Mouse (Mus musculus) hindbrain, embryonic 14.5 days (tissue): ENCODE results near the gene Ptpro. TPM values are rescaled to one million over a fixed set of nuclear protein-coding genes. Genes with fewer than 3 reads are reported as not detected.

Experiments
- ATAC-seq: fragments of 200-750 bp; cut with Nextera tagmentation; 2 replicates; pipeline ENCODE4 v1.8.0; 2017; ENCODE audit warnings: moderate number of reproducible peaks, mild to moderate bottlenecking, moderate TSS enrichment, moderate library complexity; ENCODE audit not compliant: low FRiP score
- DNase-seq: peaks from one replicate; pipeline ENCODE4 v3.0.0-alpha.2; 2015; ENCODE audit warnings: low spot score
- H3K27ac ChIP-seq: fragments of 300-500 bp; sonication (generic); 2 replicates; pipeline ENCODE4 v1.5.1; 2014; ENCODE audit warnings: mild to moderate bottlenecking, moderate library complexity
- H3K27me3 ChIP-seq: fragments of 300-500 bp; sonication (generic); 2 replicates; pipeline ENCODE4 v1.6.1; 2014; ENCODE audit warnings: mild to moderate bottlenecking, low read length, mixed read lengths; ENCODE audit not compliant: control insufficient read depth, insufficient read depth
- H3K36me3 ChIP-seq: fragments of 300-500 bp; sonication (generic); replicated peaks from 2 replicates; pipeline ENCODE4 v1.6.1; 2014; ENCODE audit not compliant: control insufficient read depth, insufficient read depth
- H3K4me1 ChIP-seq: fragments of 300-500 bp; sonication (generic); replicated peaks from 2 replicates; pipeline ENCODE4 v1.6.1; 2014; ENCODE audit warnings: antibody characterized with exemption, low read length, mixed read lengths; ENCODE audit not compliant: control insufficient read depth, insufficient read depth
- H3K4me2 ChIP-seq: fragments of 300-500 bp; sonication (generic); replicated peaks from 2 replicates; pipeline ENCODE4 v1.6.1; 2014; ENCODE audit warnings: mild to moderate bottlenecking, moderate library complexity
- H3K4me3 ChIP-seq: fragments of 300-500 bp; sonication (generic); replicated peaks from 2 replicates; pipeline ENCODE4 v1.5.1; 2014; ENCODE audit warnings: mild to moderate bottlenecking, low read length
- H3K9ac ChIP-seq: fragments of 300-500 bp; sonication (generic); 2 replicates; pipeline ENCODE4 v1.6.1; 2014
- H3K9me3 ChIP-seq: fragments of 300-500 bp; sonication (generic); 2 replicates; pipeline ENCODE4 v1.6.1; 2016; ENCODE audit warnings: low read length; ENCODE audit not compliant: control insufficient read depth
- WGBS: fragments of 180-500 bp; shearing (Covaris S2); extraction: QIAGEN DNeasy Blood & Tissue Kit; methylation state at CpG from one replicate; pipeline ENCODE4 v1.1.7; 2014; 5-methylcytosine and 5-hydroxymethylcytosine counted together
- polyA plus RNA-seq: library from polyadenylated mRNA; unstranded; fragments of >200 nt; fragmentation: Nextera tagmentation; extraction: Ambion mirVana; gene quantifications from 2 replicates; pipeline ENCODE4 v1.2.1, GENCODE M21; 2014

Ptpro gene
- polyA plus RNA-seq, 1 experiment from 2014 or later = 54.6 TPM

DNA sequence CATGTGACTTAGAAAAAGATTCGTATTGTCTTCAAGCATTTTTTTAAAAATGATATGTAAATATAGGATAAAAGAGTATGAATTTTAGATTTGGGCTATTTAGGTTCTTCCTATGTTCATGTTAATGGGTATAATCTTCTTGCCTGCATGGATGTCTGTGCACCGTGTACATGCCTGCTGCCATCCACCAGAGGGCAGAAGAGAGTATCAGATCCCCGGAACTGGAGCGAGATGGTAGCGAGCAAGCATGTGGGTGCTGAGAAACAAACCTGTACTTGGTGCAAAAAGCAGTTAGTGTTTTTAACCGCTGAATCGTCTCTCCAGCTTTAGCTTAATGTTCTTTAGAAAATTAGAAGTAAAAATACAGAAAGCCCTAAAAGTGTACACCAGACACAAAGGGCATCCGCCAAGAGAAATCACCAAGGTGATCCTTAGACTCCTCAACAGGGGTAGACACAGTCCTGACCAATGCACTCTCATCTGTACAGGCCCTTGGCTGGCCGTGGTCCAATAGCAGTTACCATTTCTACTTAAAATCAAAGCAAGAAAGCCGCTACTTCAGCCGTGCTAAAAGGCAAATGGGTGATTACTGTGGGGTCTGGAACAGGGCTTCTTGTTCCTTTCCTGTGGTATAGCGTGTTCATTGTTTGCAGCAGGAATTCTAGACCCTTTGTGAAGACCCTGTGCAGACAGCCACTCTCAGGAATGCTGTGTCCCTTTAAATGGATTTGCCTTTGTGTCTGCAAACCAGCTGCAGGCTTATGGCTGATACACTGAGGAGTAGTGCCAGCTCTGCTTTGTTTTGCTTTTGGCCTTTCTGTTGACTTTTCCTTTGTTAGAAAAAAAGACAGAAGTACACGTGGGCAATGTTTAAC lies 162.6 kb downstream of the Ptpro start:
- no peaks in the 10 kb centered on the region for H3K27me3 ChIP-seq
- no peak overlapping the region for H3K9ac ChIP-seq
- H3K9me3 ChIP-seq = no peaks in the 10 kb centered on the region
- 51% methylated on average over 13 of the region's 13 CpGs for WGBS
- no peak overlapping the region for H3K4me2 ChIP-seq
- no peaks in the 10 kb centered on the region for H3K36me3 ChIP-seq
- H3K4me1 ChIP-seq = no peaks in the 10 kb centered on the region
- ATAC-seq (no peak), DNase-seq (peak; percentile 67)
- no peak overlapping the region for H3K27ac ChIP-seq
- H3K4me3 ChIP-seq = no peak overlapping the region

GRCm38 (mm10) chr6:137422777-137423176 lies 170.7 kb downstream of the Ptpro start:
- ATAC-seq = no peak
- no peak overlapping the region for H3K4me2 ChIP-seq
- no peak overlapping the region for H3K27ac ChIP-seq
- no peaks in the 10 kb centered on the region for H3K27me3 ChIP-seq
- no peak for DNase-seq
- no peaks in the 10 kb centered on the region for H3K4me1 ChIP-seq
- H3K9me3 ChIP-seq = no peaks in the 10 kb centered on the region
- peaks cover 6% of the 10 kb centered on the region for H3K36me3 ChIP-seq
- H3K9ac ChIP-seq = no peak overlapping the region
- no peak overlapping the region for H3K4me3 ChIP-seq
- 97% methylated on average over 4 of the region's 4 CpGs for WGBS

GRCm38 (mm10) chr6:137423830-137424229 lies 171.7 kb downstream of the Ptpro start:
- Histone ChIP-seq H3K4me3 (no peak overlapping the region), H3K4me1 (no peaks in the 10 kb centered on the region), H3K27me3 (no peaks in the 10 kb centered on the region), H3K9ac (no peak overlapping the region), H3K4me2 (no peak overlapping the region), H3K9me3 (no peaks in the 10 kb centered on the region), H3K27ac (no peak overlapping the region), H3K36me3 (peaks cover 6% of the 10 kb centered on the region)
- ATAC-seq (no peak), DNase-seq (no peak)
- 77% methylated on average over 10 of the region's 10 CpGs for WGBS

- H3K9ac ChIP-seq = no peak overlapping the region
- no peaks in the 10 kb centered on the region for H3K9me3 ChIP-seq
- H3K36me3 ChIP-seq = peaks cover 6% of the 10 kb centered on the region
- no peak overlapping the region for H3K4me2 ChIP-seq
- ATAC-seq (no peak), DNase-seq (no peak)
- H3K27ac ChIP-seq = no peak overlapping the region
- 70% methylated on average over 14 of the region's 14 CpGs for WGBS
- H3K27me3 ChIP-seq = no peaks in the 10 kb centered on the region
- no peak overlapping the region for H3K4me3 ChIP-seq
- no peaks in the 10 kb centered on the region for H3K4me1 ChIP-seq
Observed at GRCm38 (mm10) chr6:137425500-137426432, 173.6 kb downstream of the Ptpro start.

DNA sequence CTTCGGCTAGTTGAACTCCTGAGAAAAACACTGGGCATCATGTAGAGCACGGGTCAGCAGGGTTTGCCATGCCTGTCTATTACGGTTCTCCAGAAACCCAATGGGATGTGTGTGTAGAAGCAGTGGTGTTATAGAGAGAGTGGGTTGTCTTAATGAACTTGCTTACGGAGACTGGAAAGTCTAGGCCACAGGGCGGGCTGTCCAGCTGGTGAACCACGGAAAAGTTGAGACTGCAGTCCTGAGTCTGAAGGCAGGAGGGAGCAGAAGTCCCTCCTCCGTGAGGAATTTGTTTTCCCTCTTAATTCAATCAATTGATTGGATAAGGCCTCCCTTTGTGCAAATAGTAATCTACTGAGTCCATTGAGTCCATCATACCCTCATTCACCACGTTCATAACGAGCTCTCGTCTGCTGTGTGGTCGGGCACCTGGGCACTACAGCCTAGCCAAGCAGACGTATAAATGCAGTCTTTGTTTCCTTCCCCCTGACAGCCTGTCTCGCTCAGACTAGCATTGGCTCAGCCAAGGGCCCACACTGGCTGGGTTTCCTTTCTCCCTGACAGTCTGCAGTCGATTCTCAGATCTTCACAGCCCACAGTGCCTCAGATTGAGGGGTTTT lies 181.5 kb downstream of the Ptpro start:
- Histone ChIP-seq H3K4me3 (no peak overlapping the region), H3K9me3 (no peaks in the 10 kb centered on the region), H3K27ac (peak overlapping the region; percentile 0; the same call in 1 of the 2 replicates), H3K9ac (no peak overlapping the region), H3K36me3 (no peaks in the 10 kb centered on the region; the same call in 1 of the 2 replicates), H3K4me2 (no peak overlapping the region), H3K27me3 (no peaks in the 10 kb centered on the region), H3K4me1 (0 out of 2 replicates have a peak, but pooled peaks cover 12% of the 10 kb centered on the region)
- WGBS = 47% methylated on average over 14 of the region's 14 CpGs
- ATAC-seq (peak; percentile 71), DNase-seq (no peak)

DNA sequence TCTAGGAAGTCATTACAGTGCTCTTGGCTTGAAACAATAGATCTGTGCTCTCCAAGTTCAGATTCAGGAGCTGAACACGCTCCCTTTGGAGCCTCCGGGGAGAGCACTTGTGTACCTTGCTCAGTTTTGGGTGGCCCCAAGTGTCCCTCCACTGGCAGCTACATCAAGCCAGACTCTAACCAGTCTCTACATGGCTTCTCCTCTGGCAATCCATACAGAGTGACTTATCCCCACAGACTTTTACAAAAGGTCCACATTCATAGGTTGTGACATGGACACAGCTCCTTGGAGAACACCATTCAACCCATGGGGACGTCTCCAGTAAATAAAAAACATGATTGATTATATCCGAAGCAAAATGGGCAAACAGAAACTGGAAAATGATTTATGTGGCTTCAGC lies 185.4 kb downstream of the Ptpro start:
- no peaks in the 10 kb centered on the region for H3K9me3 ChIP-seq
- no peak overlapping the region for H3K4me2 ChIP-seq
- DNase-seq (no peak), ATAC-seq (no peak)
- no peak overlapping the region for H3K9ac ChIP-seq
- H3K4me1 ChIP-seq = 0 out of 2 replicates have a peak, but pooled peaks cover 12% of the 10 kb centered on the region
- no peak overlapping the region for H3K27ac ChIP-seq
- H3K36me3 ChIP-seq = 0 out of 2 replicates have a peak, but pooled peaks cover 1% of the 10 kb centered on the region
- no peak overlapping the region for H3K4me3 ChIP-seq
- 41% methylated on average over 4 of the region's 4 CpGs for whole genome bisulfite sequencing
- H3K27me3 ChIP-seq = no peaks in the 10 kb centered on the region

DNA sequence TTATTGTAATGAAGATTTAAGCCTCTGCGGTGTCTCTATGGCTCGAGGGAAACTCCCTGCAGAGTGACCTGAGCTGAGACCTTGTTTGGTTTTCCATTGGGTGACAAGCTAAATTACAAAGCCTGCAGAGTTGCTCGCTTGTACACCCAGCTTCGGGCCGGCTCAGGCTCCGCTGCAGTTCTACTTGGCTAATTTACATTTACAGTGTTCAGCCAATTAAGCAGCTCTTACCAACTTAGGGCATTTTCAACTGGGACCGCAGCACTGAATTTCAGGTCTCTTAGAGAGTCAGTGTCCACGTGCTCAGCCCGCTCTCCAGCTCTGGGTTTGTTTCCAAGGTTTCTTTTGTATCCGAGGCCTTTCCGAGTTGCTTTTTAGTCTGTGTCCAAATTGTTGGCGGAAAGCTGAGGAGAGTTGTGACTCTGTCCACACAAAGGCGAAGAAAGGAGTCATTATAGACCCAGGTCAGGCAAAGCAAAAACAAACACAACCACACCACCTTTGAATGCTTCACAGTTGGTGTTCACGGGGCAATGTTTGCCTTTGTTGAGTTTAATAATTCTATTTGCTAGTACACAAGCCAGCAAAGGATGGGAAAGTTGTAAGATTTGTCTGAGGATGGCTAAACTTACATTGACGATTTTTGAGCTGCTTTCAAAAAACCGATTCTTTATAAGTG lies 185.9 kb downstream of the Ptpro start:
- no peak overlapping the region for H3K27ac ChIP-seq
- WGBS = 10% methylated on average over 16 of the region's 16 CpGs
- no peaks in the 10 kb centered on the region for H3K27me3 ChIP-seq
- H3K4me3 ChIP-seq = no peak overlapping the region
- 0 out of 2 replicates have a peak, but pooled peaks cover 7% of the 10 kb centered on the region for H3K36me3 ChIP-seq
- ATAC-seq = peak; percentile 85
- H3K9me3 ChIP-seq = no peaks in the 10 kb centered on the region
- DNase-seq = peak; percentile 49
- 0 out of 2 replicates have a peak, but pooled peaks cover 12% of the 10 kb centered on the region for H3K4me1 ChIP-seq
- no peak overlapping the region for H3K9ac ChIP-seq
- no peak overlapping the region for H3K4me2 ChIP-seq

GRCm38 (mm10) chr6:137440559-137441486 lies 188.7 kb downstream of the Ptpro start:
- DNase-seq (no peak), ATAC-seq (no peak)
- Histone ChIP-seq H3K9ac (no peak overlapping the region), H3K27ac (no peak overlapping the region), H3K27me3 (no peaks in the 10 kb centered on the region), H3K4me1 (0 out of 2 replicates have a peak, but pooled peaks cover 12% of the 10 kb centered on the region), H3K36me3 (peaks cover 19% of the 10 kb centered on the region; the same call in 1 of the 2 replicates), H3K9me3 (no peaks in the 10 kb centered on the region), H3K4me2 (no peak overlapping the region), H3K4me3 (no peak overlapping the region)
- WGBS = 90% methylated on average over 19 of the region's 19 CpGs
